23 mouse cellular contexts compared by ENCODE assay signal in the genomic region with DNA sequence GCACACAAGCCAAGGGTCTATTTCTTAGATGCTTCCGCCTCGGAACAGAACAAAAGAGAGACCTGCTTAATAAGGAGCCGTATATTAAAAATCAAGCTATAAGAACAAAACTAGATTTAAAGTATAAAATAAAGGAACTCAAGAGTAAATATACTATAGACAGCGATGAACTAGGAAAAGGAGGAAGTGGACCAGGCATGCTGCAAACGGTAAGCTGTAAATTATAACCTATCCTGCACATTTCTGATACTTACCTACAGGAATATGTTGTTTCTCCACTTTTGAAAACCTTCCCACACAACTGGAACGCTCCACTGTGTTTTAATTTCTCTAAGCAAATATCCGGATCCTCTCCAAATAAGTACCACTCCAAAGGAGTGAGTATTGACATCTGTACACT. TPM values are rescaled to one million over a fixed set of nuclear protein-coding genes. Genes with fewer than 3 reads are reported as not detected.
A peak's percentile ranks its signal among the peaks of the same experiment; 100 is the strongest.
DNase-seq lines count a peak whose midpoint lies in the region; ATAC-seq and TF ChIP-seq lines count a peak whose summit lies in the region.
"Had no signal": no experiment of that assay in that cellular context is flagged by ENCODE, and none has a peak within 500 bp of the region (broad histone marks: within the 10 kb centered on the region; RNA-seq: fewer than 3 reads in every experiment).

No protein-coding gene starts in this region.

- H3K27ac ChIP-seq in lung, postnatal 0 days (ENCODE audit: low read length), result no peak overlapping the region
- no peak overlapping the region for H3K27ac ChIP-seq in heart, embryonic 11.5 days (ENCODE audit: low read depth, low read length)
- H3K27ac ChIP-seq: embryonic facial prominence, embryonic 13.5 days; embryonic facial prominence, embryonic 15.5 days; forebrain, embryonic 10.5 days; forebrain, embryonic 12.5 days had no signal

- H3K9ac ChIP-seq in lung, postnatal 0 days (replicated peaks; ENCODE audit: low read depth), result no peak overlapping the region
- no peak overlapping the region for H3K9ac ChIP-seq in heart, embryonic 11.5 days (ENCODE audit: low read depth, low read length)
- H3K9ac ChIP-seq: embryonic facial prominence, embryonic 13.5 days; embryonic facial prominence, embryonic 15.5 days; forebrain, embryonic 12.5 days had no signal

- peaks cover 5% of the 10 kb centered on the region; the same call in 1 of the 2 replicates for H3K4me1 ChIP-seq in lung, postnatal 0 days (ENCODE audit: insufficient read depth, low read depth, low read length)
- no peaks in the 10 kb centered on the region for H3K4me1 ChIP-seq in heart, embryonic 11.5 days (ENCODE audit: control insufficient read depth, insufficient read depth, low read length)
- H3K4me1 ChIP-seq: embryonic facial prominence, embryonic 13.5 days; embryonic facial prominence, embryonic 15.5 days; forebrain, embryonic 10.5 days; forebrain, embryonic 12.5 days had no signal

- TF ChIP-seq EP300 in lung, postnatal 0 days (IDR thresholded peaks at IDR 0.05), result peak; percentile 68

- no peak for ATAC-seq in lung, postnatal 0 days
- ATAC-seq in heart, embryonic 11.5 days (replicated peaks; ENCODE audit: insufficient number of reproducible peaks, low FRiP score, low TSS enrichment), result no peak
- ATAC-seq: forebrain, embryonic 14.5 days; forebrain, embryonic 16.5 days had no signal

- no peaks in the 10 kb centered on the region for H3K27me3 ChIP-seq in lung, postnatal 0 days (replicated peaks; ENCODE audit: insufficient read depth, low read length)
- H3K27me3 ChIP-seq in heart, embryonic 11.5 days (ENCODE audit: control insufficient read depth, insufficient read depth, low read length), result no peaks in the 10 kb centered on the region
- H3K27me3 ChIP-seq: embryonic facial prominence, embryonic 13.5 days; embryonic facial prominence, embryonic 15.5 days; forebrain, embryonic 12.5 days had no signal

- 0 out of 2 replicates have a peak overlapping the region, but pooled peaks have one; percentile 0 for H3K4me2 ChIP-seq in lung, postnatal 0 days (replicated peaks; ENCODE audit: low read depth, low read length)
- no peak overlapping the region for H3K4me2 ChIP-seq in heart, embryonic 11.5 days
- H3K4me2 ChIP-seq: embryonic facial prominence, embryonic 13.5 days; embryonic facial prominence, embryonic 15.5 days; forebrain, embryonic 12.5 days had no signal

- no peaks in the 10 kb centered on the region for H3K36me3 ChIP-seq in lung, postnatal 0 days (ENCODE audit: insufficient read depth, low read length)
- H3K36me3 ChIP-seq in heart, embryonic 11.5 days (ENCODE audit: control insufficient read depth, insufficient read depth, low read length), result no peaks in the 10 kb centered on the region

- H3K4me3 ChIP-seq in lung, postnatal 0 days (ENCODE audit: low read depth, low read length), result no peak overlapping the region
- H3K4me3 ChIP-seq in heart, embryonic 11.5 days (ENCODE audit: low read depth, low read length), result no peak overlapping the region
- H3K4me3 ChIP-seq: embryonic facial prominence, embryonic 13.5 days; embryonic facial prominence, embryonic 15.5 days; erythroblast, embryonic 14.5 days; forebrain, embryonic 10.5 days; forebrain, embryonic 12.5 days had no signal

- no peak for TF ChIP-seq CTCF in lung, postnatal 0 days (IDR thresholded peaks at IDR 0.05)

- DNase-seq in lung, postnatal 0 days (ENCODE audit: low spot score), result no peak
- DNase-seq in lung, adult 18-20 months, result no peak
- peak; percentile 36 for DNase-seq in lung, postnatal 36 days
- no peak for DNase-seq in lung, postnatal 10 days
- peak; percentile 45 for DNase-seq in MEL-GATA-1-ER (ENCODE audit: extremely low read depth, low read depth)
- DNase-seq: adrenal gland, adult 2 months; adrenal gland, postnatal 10 days; adrenal gland, postnatal 25 days; cerebellum, adult 11 months; cerebellum, adult 18-20 months; cerebellum, adult 8-10 months; cerebellum, adult 9-11 months; cerebellum, postnatal 14 days; cerebellum, postnatal 36 days; embryo, embryonic 11 days had no signal

- 64% methylated on average over 7 of the region's 7 CpGs for WGBS in lung, postnatal 0 days
- WGBS in heart, embryonic 11.5 days (ENCODE audit: insufficient replicate concordance), result 93% methylated on average over 7 of the region's 7 CpGs

- no peaks in the 10 kb centered on the region for H3K9me3 ChIP-seq in lung, postnatal 0 days (ENCODE audit: low read length)
- no peaks in the 10 kb centered on the region for H3K9me3 ChIP-seq in heart, embryonic 11.5 days (replicated peaks; ENCODE audit: control insufficient read depth, low read length)
- H3K9me3 ChIP-seq: embryonic facial prominence, embryonic 13.5 days; embryonic facial prominence, embryonic 15.5 days; forebrain, embryonic 10.5 days; forebrain, embryonic 12.5 days had no signal

RNA-seq across cellular contexts. Expression of a gene that starts 7.4 kb away (rescaled TPM):
- polyA plus RNA-seq in lung, postnatal 0 days (2015; fragmentation: Nextera tagmentation; extraction: Ambion mirVana), result 25.1 and 29.9 TPM in 2 replicates
- 17.9 and 25.0 TPM in 2 replicates for polyA plus RNA-seq in heart, embryonic 11.5 days (2014; fragmentation: Nextera tagmentation; extraction: Ambion mirVana)

RNA-seq across cellular contexts. Expression of a gene that starts 13.7 kb away (rescaled TPM):
- polyA plus RNA-seq in lung, postnatal 0 days (2015; fragmentation: Nextera tagmentation; extraction: Ambion mirVana), result 13.2 and 13.5 TPM in 2 replicates
- polyA plus RNA-seq in heart, embryonic 11.5 days (2014; fragmentation: Nextera tagmentation; extraction: Ambion mirVana), result 3.6 and 3.8 TPM in 2 replicates

RNA-seq across cellular contexts. Expression of a gene that starts 45.1 kb away (rescaled TPM):
- polyA plus RNA-seq in lung, postnatal 0 days (2015; fragmentation: Nextera tagmentation; extraction: Ambion mirVana), result 55.6 and 56.8 TPM in 2 replicates
- polyA plus RNA-seq in heart, embryonic 11.5 days (2014; fragmentation: Nextera tagmentation; extraction: Ambion mirVana), result 36.0 and 37.6 TPM in 2 replicates

Comparison
In these comparisons a context has a peak if more than half of its experiments do, and no peak if none do; other contexts are left out.
1. DNase-seq: peak in lung, postnatal 36 days (single experiment) and MEL-GATA-1-ER (single experiment); none in lung, postnatal 0 days (single experiment), lung, adult 18-20 months (0 of 2) and lung, postnatal 10 days (single experiment).